Mouse (Mus musculus) CD4-positive, CD25-positive, alpha-beta regulatory T cell, adult 9 weeks (primary cell): ENCODE measurements around the gene Prr5l. TPM values are rescaled to one million over a fixed set of nuclear protein-coding genes. Genes with fewer than 3 reads are reported as not detected.

Source experiments
- polyA plus RNA-seq: library from polyadenylated mRNA; unstranded; fragments of 100-300 nt; shearing (Covaris generic); gene quantifications from one replicate; pipeline ENCODE4 v1.2.1, GENCODE M21; 2017

Gene Prr5l
- polyA plus RNA-seq, result 1.8 TPM

GRCm38 (mm10) chr2:101882998-101883397 lies at the start of gene Prr5l:
Gene Prr5l, minus strand, starts transcription at chr2:101883027.

DNA sequence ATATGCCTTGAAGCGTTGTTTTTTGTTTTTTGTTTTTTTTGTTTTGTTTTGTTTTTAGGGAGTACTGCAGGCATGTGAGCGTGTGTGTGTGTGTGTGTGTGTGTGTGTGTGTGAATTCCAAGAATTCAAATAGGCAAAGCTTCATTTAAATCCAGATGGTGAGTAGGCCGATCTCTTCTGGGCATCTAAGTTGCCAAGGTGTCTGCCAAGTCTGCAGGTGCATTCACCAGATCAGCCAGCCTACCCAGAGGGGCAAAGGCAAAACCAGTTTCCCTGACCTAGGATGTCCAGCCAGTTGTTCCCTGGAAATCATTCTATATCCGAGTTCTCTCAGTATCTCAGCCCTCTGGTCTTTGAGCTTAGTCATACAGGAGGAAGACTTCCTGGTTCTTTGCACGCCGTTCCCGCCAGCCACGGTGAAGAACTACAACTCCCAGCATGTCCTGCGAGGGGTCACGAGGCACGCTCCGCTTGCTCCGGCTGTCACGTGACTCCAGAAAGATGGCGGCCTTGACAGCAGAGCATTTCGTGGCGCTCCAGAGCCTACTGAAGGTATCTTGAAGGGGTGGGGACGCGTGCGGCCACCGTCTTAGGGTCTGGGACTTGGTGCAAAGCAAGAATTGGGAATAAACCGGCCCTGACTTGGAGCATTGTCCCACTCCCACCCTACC lies 3.1 kb upstream of the Prr5l start, which contains the start of gene Commd9:
TSS of gene Commd9 (plus strand) at position 480 of the 671 bp plus-strand sequence.

DNA sequence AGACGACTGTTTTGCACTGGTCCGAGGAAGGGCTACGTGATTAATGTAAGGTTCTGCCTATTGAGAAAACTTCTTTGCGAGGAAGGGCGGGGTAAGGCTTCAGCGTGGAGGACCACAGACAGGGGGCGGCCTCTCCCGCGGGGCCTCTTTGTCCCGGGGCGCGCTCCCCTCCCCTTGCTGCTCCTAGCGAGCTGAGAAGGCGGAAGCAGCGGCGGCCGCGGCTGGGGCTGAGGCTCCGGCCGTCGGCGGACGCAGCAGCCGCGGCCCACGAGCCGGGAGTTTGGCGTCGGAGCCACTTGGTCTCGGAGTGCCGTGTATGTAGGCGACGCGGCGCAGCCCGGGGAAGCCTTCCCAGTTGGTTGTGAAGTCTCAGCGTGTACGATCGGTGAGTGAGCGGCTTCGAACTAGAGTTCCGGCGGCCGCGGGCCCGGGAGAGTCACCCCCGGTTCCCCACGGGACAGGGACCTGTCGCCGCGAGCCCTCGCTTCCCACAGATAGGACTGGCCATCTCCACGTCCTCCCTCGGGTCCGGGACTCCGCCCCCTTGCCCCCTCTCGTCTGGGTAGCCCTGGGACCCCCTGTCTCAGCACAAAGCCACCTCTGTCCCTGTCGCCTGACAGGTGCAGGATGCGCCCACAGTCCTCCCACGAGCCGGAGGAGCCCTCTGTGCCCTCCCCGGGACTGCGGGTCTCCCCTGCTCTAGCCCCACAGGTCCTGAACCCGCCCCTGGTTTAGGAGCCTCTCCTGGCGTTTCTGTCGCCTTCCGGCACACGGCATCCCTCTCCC lies 204.4 kb downstream of the Prr5l start, which contains the start of gene Traf6:
TSS of gene Traf6 (plus strand) at position 194 of the 786 bp plus-strand sequence.

Other genes with a start within 250 kb of the Prr5l start
- gene Rag1, start 233.5 kb downstream of the Prr5l start, polyA plus RNA-seq, result not detected
- 1.9 TPM for gene B230118H07Rik, start 233.5 kb downstream of the Prr5l start, polyA plus RNA-seq
- 21.2 TPM for gene Traf6, start 204.6 kb downstream of the Prr5l start, polyA plus RNA-seq
- 32.2 TPM for gene Commd9, start 3.2 kb upstream of the Prr5l start, polyA plus RNA-seq